Mouse (Mus musculus) left cerebral cortex, adult 11 months (tissue): ENCODE data around the gene H2afy.

Source experiments
- DNase-seq: peaks from one replicate; pipeline ENCODE4 v3.0.0; 2022; ENCODE audit warnings: low spot score

The H2afy gene

GRCm38 (mm10) chr13:56145523-56145922 lies 9.4 kb upstream of the H2afy start:
- DNase-seq, result no peak

DNA sequence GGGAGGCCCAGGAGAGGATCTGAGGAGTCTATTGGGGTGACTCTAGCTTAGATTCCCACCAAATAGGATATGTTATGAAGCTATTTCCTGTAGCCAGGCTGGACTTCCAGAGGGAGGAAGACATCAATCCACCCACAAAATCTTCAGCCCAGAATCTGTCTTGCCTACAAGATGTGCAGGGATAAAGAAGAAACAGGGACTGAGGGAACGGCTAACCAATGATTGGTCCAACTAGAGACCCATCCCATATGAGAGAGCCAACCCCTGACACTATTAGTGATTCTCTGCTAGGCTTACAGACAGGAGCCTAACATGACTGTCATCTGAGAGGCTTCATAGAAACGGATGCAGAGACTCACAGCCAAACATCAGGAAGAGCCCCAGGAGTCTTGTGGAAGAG lies 7.9 kb upstream of the H2afy start:
- no peak for DNase-seq

- DNase-seq, result no peak
Observed at GRCm38 (mm10) chr13:56143151-56143513, 7.0 kb upstream of the H2afy start.

DNA sequence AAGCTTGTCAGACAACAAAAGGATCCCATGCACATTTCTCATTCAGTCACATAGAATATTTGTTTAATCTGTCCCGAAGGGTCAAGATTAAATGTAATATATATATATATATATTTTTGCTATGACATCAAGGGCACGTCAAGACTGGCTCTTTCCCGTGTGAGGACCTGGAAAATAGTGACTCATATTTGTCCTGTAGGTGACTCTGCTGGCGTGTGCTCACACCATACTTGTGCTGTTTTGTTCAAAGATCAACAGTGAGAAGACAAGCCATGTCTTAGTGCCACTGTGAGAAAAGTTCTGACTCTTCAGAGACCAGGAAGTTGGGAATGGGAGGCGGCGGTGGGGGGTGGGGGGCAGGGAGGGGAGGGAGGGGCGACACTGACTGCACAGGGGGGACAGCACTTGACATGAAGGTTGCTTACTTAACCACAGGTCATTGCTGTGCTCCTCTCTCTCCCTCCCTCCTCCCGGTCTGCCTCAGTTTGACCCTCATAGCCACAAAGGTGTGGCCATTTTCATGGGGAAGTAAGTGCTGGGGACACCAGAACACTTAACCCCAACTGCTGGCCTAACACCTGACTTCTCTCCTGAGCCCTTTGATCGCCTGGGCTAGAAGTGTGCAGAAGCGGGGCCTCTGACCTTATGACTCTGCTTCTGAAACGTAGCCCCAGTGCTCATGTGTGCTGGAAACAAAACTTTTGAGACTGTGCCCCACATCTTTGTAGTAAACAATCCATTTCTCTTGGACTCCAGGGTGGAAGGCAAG lies 6.4 kb upstream of the H2afy start:
- DNase-seq, result no peak

- no peak for DNase-seq
Observed at GRCm38 (mm10) chr13:56139167-56139751, 3.1 kb upstream of the H2afy start.

DNA sequence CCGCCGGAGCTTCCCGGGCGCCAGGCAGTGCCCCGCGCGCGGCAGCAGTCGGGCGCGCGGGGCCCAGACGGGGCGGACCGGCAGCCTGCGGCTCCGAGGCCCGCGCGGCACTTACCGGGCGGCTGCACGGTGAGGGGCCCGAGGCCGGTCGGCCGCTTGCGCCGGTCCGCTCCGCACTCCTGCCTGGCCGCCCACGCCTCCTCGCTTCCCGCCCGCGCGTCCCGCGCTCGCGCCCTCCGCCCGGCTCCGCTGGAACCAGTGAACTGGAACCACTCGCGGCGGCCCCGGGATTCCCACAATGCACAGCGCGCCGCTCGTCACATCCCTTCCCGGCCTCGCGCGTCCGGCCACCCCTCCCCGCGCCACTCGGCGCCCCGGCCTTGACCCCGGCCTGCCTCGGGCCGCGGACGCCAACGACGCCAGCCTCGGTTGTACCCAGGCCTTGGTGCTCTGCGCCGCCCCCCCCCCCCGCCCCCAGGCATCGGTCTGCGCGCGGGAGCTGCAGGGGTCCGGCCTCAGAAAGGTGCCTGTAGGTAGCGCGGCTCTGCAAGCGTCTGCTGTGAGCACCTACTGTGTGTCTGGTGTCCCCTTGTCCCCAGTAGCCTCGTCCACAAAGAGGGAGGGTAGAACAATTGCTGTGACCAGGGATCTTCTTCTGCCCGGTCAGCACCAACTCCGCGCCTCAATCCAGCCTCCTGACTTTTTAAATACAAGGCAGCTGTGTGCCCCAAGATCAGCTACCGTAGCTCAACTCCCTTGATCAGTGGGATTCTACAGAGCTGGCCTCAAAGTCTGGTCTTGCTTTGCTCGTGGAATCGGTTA lies 719 bp downstream of the H2afy start:
- peak; percentile 75 for DNase-seq

DNA sequence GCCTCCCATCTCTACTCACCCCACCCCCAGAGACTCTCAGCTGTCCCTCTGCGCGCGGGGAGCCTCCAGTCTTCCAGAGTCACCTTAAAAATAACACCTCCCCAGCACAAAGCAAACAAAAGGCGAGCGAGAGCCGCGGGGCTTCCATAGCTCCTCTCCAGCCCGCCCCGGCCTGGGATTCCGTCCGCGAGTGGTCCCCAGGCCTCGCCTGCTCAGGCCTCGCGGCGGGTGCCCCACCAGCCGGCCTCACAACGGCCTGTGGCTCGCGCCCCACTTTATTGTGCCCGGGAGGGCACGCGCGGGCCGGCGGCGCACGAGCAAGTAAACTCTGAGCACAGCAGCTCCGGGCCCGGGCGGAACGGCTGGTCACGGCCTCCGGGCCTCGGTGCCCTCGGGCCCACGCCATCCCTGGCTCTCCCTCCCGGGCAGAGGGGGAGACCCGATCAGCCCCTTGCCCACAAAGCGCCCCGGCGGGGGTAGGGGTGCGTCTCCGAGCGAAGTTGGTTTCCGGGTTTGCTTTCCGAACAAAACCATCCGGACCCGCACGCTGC lies 1.5 kb downstream of the H2afy start:
- DNase-seq, result no peak

GRCm38 (mm10) chr13:56134031-56134430 lies 2.1 kb downstream of the H2afy start:
- no peak for DNase-seq

- no peak for DNase-seq
Observed at GRCm38 (mm10) chr13:56132941-56133340, 3.2 kb downstream of the H2afy start.

DNA sequence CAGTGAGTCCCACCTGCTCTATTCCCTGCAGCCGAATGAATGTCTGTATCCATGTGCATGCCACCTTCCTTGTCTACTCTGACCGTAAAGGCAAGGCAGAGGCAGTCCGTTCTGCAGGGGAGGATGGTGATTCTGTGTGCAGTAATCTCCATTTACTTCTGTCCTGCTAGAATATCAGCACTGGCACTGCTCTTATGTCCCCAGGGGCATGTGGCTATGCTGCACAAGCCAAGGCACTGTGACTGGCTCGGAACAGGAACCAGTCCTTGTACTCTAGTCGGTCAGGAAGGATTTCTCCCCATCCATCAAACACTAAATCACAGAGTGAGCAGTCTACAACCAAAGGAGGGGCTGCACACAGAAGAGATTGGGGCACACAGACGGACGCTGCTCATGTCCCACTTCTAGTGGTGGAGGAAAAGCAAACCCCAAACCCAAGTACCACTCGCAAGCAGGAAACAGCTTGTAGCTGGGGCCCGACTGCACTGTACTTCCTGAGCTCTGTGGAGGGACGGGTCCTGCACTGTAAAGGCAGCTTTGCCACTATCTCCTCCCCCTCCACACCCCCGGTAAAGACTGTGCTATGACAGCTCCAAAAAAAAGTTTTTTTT lies 3.7 kb downstream of the H2afy start:
- DNase-seq, result no peak

GRCm38 (mm10) chr13:56130544-56130943 lies 5.6 kb downstream of the H2afy start:
- DNase-seq, result no peak

GRCm38 (mm10) chr13:56129578-56129977 lies 6.6 kb downstream of the H2afy start:
- DNase-seq, result no peak

- DNase-seq, result no peak
Observed at GRCm38 (mm10) chr13:56129014-56129413, 7.1 kb downstream of the H2afy start.

DNA sequence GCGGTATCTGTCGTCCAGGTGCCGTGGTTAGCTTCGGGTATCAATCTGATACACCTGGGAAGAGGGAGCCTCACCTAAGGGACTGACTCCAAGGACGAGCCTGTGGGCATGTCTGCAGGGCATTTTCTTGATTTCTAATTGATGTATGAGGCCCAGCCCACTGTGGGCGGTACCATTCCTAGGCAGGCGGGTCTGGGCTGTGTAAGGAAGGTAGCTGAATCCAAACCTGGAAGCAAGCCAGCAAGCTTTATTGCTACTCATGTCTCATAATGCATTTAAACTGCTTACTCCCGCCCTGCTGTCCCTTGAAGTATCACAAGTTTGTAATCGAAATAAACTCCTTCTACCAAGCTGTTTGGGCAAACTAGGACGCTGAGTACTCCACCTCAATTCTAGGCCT lies 10.5 kb downstream of the H2afy start:
- DNase-seq, result no peak

- DNase-seq, result no peak
Observed at GRCm38 (mm10) chr13:56123075-56123474, 13.1 kb downstream of the H2afy start.

DNA sequence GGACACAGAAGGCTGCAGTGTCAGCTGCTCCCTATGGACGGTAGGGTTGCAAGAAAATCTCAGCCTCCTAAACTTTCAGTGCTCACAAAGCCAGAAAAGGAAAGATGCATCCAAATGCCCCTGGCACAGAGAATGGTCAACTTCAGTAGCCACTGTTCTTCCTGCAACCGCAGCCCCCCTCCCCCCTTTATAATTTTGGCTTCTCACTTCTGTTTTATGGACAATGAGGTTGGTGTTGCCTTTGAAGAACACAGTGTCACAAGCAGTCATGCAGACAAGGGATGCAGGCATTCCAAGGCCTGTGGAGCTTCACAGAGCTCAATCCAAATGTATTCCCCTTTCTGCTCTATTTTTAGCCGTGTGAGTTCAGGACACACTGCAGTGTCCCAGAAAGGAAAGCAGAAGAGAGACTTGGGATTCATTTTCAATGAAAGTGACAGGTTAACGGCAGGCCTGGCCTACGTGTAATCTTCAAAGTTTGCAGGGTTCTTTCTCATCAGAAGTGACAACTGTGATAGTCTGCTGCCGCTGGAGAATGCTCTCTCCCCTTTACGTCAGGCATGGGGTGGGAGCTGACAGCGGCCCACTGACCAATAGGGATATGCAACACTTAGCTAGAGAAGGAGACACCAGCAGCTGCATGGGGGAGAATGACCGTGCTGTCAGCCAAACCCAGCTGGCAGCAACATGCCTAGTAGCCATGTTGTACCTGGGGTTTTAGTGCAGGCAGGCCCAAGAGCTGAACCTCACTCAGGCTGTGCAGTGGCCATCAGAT lies 18.0 kb downstream of the H2afy start:
- no peak for DNase-seq

- no peak for DNase-seq
Observed at GRCm38 (mm10) chr13:56115906-56116305, 20.3 kb downstream of the H2afy start.

GRCm38 (mm10) chr13:56115386-56115785 lies 20.8 kb downstream of the H2afy start:
- no peak for DNase-seq

DNA sequence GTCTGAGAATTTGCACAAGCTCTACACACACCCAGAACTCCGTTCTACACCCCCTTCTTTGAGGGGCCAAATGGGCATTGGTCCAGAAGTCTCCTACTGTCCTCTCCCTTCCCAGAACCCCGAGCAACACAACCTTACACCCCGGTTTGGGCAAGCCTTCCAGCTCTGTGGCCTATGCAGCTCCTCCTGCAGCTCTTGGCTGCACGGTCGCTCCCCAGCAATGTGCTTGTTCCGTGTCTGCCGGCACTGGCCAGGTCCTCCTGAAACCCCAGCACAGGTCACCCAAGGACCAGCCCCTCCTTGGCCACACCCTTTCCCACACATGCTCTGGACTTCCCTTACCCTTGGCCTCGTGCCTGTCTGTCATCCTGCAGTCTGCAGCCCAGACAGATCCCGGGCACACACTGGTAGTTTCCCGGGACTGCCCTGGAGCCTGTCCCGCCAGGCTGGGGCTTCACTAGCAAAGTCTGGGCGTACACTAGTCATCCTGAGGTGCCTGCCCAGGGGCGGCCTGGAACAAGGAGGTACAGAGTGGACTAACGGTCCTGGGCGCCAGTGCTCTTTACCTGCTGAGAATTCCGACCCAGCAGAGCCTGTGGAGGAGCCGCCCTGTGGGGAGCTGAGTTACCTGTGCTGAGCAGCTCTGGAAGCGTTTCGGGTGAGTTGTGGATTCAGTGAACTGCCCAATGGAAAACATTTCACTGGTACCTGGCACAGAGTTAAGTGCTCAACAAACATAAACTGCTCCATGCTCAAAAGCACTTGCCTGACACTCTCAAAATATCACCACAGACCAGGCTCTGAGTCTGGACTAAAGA lies 22.5 kb downstream of the H2afy start:
- no peak for DNase-seq

GRCm38 (mm10) chr13:56112980-56113379 lies 23.2 kb downstream of the H2afy start:
- no peak for DNase-seq

GRCm38 (mm10) chr13:56112496-56112895 lies 23.7 kb downstream of the H2afy start:
- DNase-seq, result no peak
